Mouse (Mus musculus) heart, postnatal 0 days (tissue): ENCODE data around the gene Dio1.

Source experiments
- CTCF ChIP-seq: IDR thresholded peaks from 2 replicates; pipeline ENCODE4 v1.5.1; 2016; ENCODE audit warnings: antibody characterized with exemption, control low read depth, low read depth
- EP300 ChIP-seq: IDR thresholded peaks from 2 replicates; pipeline ENCODE4 v1.6.1; 2016; ENCODE audit warnings: antibody characterized with exemption, low read depth

DNA sequence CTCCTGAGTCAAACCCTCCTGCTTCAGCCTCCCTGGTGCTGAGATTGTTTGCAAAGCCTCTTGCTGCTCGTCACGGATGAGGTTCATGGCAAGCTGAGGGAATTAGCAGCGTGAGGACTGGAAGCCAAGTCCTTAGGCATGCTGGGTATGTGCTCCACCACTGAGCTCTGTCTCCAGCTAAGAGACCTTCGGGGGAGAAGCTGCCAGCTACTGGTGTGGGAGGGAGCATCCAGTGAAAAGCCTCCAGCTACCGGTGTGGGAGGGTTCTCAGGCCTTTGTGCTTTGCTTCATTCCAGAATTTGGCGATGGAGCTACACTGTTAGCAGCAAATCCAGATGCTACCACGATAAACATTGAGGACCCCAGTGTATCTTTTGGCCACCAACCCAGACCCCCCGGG lies 11.7 kb upstream of the Dio1 start:
- TF ChIP-seq CTCF (no peak), EP300 (no peak)
